Comparison of ENCODE assay signal across 25 mouse cellular contexts in the genomic region with DNA sequence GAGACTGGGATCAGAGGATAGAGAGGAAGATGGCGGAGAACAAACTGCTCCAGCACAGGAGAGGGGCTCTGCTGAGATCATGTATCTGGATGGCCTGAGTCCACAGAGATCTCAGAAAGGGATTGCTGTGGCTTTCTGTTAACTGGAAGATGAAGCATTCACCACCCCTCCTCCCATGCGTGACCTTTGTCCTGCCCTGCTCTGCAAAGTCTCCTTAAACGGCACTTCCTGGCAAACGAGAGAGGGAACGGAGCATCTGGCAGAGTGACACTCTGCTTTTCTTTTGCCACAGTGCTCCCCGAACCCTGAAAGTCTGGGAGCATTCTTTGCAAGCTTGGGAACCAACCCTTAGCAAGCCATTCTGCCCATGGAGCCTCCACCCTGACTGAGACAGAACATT.
DNase-seq lines count a peak whose midpoint lies in the region; ATAC-seq lines count a peak whose summit lies in the region.
"Had no signal": no experiment of that assay in that cellular context is flagged by ENCODE, and none has a peak within 500 bp of the region (broad histone marks: within the 10 kb centered on the region; RNA-seq: fewer than 3 reads in every experiment).

No protein-coding gene starts in this region.

- no peaks in the 10 kb centered on the region for H3K36me3 ChIP-seq in neural tube, embryonic 15.5 days
- H3K36me3 ChIP-seq: embryonic facial prominence, embryonic 12.5 days; forebrain, embryonic 15.5 days; G1E; midbrain, embryonic 13.5 days had no signal

- ATAC-seq in neural tube, embryonic 15.5 days (ENCODE audit: low FRiP score), result no peak
- ATAC-seq: activated CD4-positive, CD25-positive, alpha-beta regulatory T cell, adult 4 months; forebrain, embryonic 15.5 days; hindbrain, embryonic 16.5 days; intestine, postnatal 0 days; liver, postnatal 0 days; midbrain, embryonic 13.5 days had no signal

- H3K27ac ChIP-seq in neural tube, embryonic 15.5 days (replicated peaks), result no peak overlapping the region
- H3K27ac ChIP-seq: embryonic facial prominence, embryonic 12.5 days; forebrain, embryonic 15.5 days; midbrain, embryonic 13.5 days had no signal

- H3K4me3 ChIP-seq in neural tube, embryonic 15.5 days (replicated peaks), result no peak overlapping the region
- H3K4me3 ChIP-seq: embryonic facial prominence, embryonic 12.5 days; forebrain, embryonic 15.5 days; midbrain, embryonic 13.5 days had no signal

- intact Hi-C loops in heart, postnatal 14 days (cut with DNase I), result no loop called here

- no peak overlapping the region for H3K4me2 ChIP-seq in neural tube, embryonic 15.5 days
- H3K4me2 ChIP-seq: embryonic facial prominence, embryonic 12.5 days; forebrain, embryonic 15.5 days; heart, embryonic 11.5 days; midbrain, embryonic 13.5 days had no signal

- H3K4me1 ChIP-seq in neural tube, embryonic 15.5 days, result no peaks in the 10 kb centered on the region
- H3K4me1 ChIP-seq: forebrain, embryonic 15.5 days; midbrain, embryonic 13.5 days had no signal

- peak; percentile 86 for DNase-seq in heart, adult 11 months
- no peak for DNase-seq in heart, postnatal 14 days
- DNase-seq in neural tube, embryonic 10.5 days (ENCODE audit: extremely low spot score, low spot score), result peak; percentile 33
- DNase-seq in kidney, postnatal 25 days, result peak; percentile 59 to 67
- no peak for DNase-seq in urinary bladder, postnatal 10 days (ENCODE audit: low spot score)
- DNase-seq in retina, postnatal 1 day, result no peak
- DNase-seq: adrenal gland, postnatal 25 days; cerebellum, adult 11 months; cerebellum, postnatal 10 days; gastrocnemius, postnatal 36 days; heart, postnatal 36 days; left cerebral cortex, postnatal 4 days; liver, postnatal 0 days; lung, postnatal 14 days; right cerebral cortex, postnatal 14 days; thymus, postnatal 4 days had no signal

- H3K9ac ChIP-seq in neural tube, embryonic 15.5 days (replicated peaks), result no peak overlapping the region
- H3K9ac ChIP-seq: embryonic facial prominence, embryonic 12.5 days; forebrain, embryonic 15.5 days; liver, postnatal 0 days; midbrain, embryonic 13.5 days had no signal

- WGBS in neural tube, embryonic 15.5 days, result 71% methylated on average over 6 of the region's 6 CpGs

- no peaks in the 10 kb centered on the region for H3K27me3 ChIP-seq in neural tube, embryonic 15.5 days (replicated peaks)
- H3K27me3 ChIP-seq: embryonic facial prominence, embryonic 12.5 days; forebrain, embryonic 15.5 days; midbrain, embryonic 13.5 days had no signal

- H3K9me3 ChIP-seq in neural tube, embryonic 15.5 days (replicated peaks), result no peaks in the 10 kb centered on the region
- H3K9me3 ChIP-seq: embryonic facial prominence, embryonic 12.5 days; forebrain, embryonic 15.5 days; G1E; midbrain, embryonic 13.5 days had no signal

Comparison
In these comparisons a context has a peak if more than half of its experiments do, and no peak if none do; other contexts are left out.
1. DNase-seq: peak in heart, adult 11 months (single experiment), neural tube, embryonic 10.5 days (single experiment) and kidney, postnatal 25 days (2 of 2); none in heart, postnatal 14 days (0 of 2), urinary bladder, postnatal 10 days (single experiment) and retina, postnatal 1 day (single experiment).